Mouse (Mus musculus): ENCODE measurements around the gene Zfr2. TPM values are rescaled to one million over a fixed set of nuclear protein-coding genes. Genes with fewer than 3 reads are reported as not detected.
A peak's percentile ranks its signal among the peaks of the same experiment; 100 is the strongest.

Zfr2 gene
- total RNA-seq, 1 experiment from 2014 or later, result 0.65 TPM

- no peak; a peak in 1 of 4 replicates for ATAC-seq (replicated peaks in 1 of 2; ENCODE audit: insufficient read depth in 1 of 2, low FRiP score in 2 of 2, low TSS enrichment in 1 of 2, low read depth in 1 of 2, poor library complexity in 2 of 2, severe bottlenecking in 2 of 2)
Measured at GRCm38 (mm10) chr10:81291511-81292104, 58.7 kb downstream of the Zfr2 start, which contains the start of gene Tjp3. Gene Tjp3, minus strand, starts transcription at chr10:81291581.

GRCm38 (mm10) chr10:81292554-81293333 is 59.8 kb downstream of the Zfr2 start, which contains the start of gene Pip5k1c:
Gene Pip5k1c, plus strand, starts transcription at chr10:81292963.
- peak; percentile 83 to 91 for ATAC-seq (replicated peaks in 1 of 2; ENCODE audit: insufficient read depth in 1 of 2, low FRiP score in 2 of 2, low TSS enrichment in 1 of 2, low read depth in 1 of 2, poor library complexity in 2 of 2, severe bottlenecking in 2 of 2)

- no peak for ATAC-seq (replicated peaks in 1 of 2; ENCODE audit: insufficient read depth in 1 of 2, low FRiP score in 2 of 2, low TSS enrichment in 1 of 2, low read depth in 1 of 2, poor library complexity in 2 of 2, severe bottlenecking in 2 of 2)
Measured at GRCm38 (mm10) chr10:81293334-81294030, 60.5 kb downstream of the Zfr2 start.

DNA sequence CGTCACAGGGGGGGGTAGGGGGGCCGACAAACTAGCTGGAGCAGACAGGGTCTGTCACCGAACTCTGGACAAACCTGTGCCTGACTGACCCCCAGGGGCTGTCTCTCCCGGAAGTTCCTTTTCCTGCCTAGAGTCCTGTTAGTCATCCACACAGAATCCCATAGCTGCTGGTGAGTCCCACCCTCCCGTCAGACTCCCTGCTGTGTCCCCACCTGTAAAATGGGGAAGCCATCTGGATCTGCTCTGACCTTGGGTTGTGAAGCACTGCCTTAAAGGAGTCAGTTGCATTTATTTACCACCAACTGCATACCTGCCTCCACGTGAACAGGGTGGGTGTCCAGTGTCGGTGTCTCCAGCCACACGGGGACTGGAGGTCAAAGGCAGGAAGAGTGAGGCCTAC is 61.5 kb downstream of the Zfr2 start:
- ATAC-seq (replicated peaks in 1 of 2; ENCODE audit: insufficient read depth in 1 of 2, low FRiP score in 2 of 2, low TSS enrichment in 1 of 2, low read depth in 1 of 2, poor library complexity in 2 of 2, severe bottlenecking in 2 of 2), result no peak

- ATAC-seq (replicated peaks in 1 of 2; ENCODE audit: insufficient read depth in 1 of 2, low FRiP score in 2 of 2, low TSS enrichment in 1 of 2, low read depth in 1 of 2, poor library complexity in 2 of 2, severe bottlenecking in 2 of 2), result no peak
Measured at GRCm38 (mm10) chr10:81295185-81295584, 62.2 kb downstream of the Zfr2 start.

DNA sequence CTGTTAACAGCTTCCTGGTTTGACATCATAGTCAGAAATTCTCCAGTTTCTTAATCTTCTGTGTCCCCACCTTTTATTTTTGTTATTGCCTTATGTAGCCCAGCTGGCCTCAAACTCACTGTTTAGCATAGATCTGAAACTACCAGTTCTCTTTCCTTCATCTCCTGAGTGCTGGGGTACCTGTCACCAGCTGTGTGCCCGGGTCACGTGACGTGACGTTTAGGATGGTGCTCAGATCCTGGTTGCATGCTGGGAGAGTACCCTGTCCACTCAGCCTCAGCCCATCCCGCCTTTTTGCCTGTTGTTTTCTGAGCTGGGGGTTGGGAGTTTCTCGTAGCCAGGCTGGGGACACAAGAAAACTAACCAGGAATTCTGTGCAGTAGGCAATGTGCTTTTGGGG is 64.3 kb downstream of the Zfr2 start:
- no peak for ATAC-seq (replicated peaks in 1 of 2; ENCODE audit: insufficient read depth in 1 of 2, low FRiP score in 2 of 2, low TSS enrichment in 1 of 2, low read depth in 1 of 2, poor library complexity in 2 of 2, severe bottlenecking in 2 of 2)

DNA sequence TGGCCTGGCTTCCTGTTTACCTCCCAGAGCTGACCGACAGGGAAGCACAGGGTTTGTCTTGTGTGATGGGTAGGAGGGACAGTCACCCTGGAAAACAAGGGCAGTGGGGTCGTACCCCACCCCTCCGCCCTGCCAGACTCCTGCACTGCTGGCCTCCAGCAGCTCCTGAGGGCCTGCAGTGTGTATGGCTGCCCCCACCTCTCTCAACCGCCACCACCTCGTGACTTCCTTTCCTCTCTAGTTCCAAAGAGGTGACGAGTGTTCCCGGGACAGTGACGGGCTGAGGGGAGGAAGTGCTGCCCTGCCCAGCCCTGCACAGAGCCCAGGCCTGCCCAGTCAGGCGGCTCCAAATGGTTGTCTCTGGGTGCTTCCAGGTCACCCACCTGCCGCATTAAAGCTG is 64.9 kb downstream of the Zfr2 start:
- ATAC-seq (replicated peaks in 1 of 2; ENCODE audit: insufficient read depth in 1 of 2, low FRiP score in 2 of 2, low TSS enrichment in 1 of 2, low read depth in 1 of 2, poor library complexity in 2 of 2, severe bottlenecking in 2 of 2), result peak; percentile 55 to 68

DNA sequence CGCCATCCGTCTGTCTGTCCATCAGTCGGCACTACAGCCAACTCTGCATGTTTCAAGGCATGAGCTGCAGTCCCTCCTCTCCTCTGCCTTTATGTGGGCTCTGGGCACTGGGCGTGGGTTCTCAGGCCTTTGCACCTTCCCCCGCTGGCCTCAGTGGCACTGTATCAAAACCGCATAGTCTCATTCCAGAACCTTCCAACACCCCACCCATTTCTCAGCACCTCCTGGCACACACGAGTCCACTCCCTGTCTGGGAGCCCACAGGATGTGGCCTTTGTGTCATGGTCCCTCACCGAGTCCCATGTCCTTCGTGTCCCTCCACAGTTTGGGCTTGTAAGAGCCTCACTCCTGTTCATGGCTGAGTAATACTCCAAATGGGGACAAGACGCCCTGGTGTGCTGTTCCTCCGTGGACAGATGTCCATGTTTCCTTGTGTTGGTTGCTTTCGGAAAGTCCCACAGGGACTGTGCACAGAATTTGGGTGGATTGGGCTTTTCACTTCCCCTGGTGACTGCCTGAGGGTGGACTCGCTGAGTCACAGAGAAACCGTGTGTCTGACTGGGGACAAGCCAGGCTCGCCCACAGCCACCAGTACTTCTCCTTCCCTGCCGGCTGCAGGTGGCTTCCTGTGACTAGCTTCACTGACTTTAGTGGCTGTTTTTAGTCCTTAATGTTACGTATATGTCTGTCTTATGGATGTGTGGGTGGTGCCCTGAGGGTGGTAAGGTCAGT is 65.6 kb downstream of the Zfr2 start:
- peak; percentile 74 to 82 for ATAC-seq (replicated peaks in 1 of 2; ENCODE audit: insufficient read depth in 1 of 2, low FRiP score in 2 of 2, low TSS enrichment in 1 of 2, low read depth in 1 of 2, poor library complexity in 2 of 2, severe bottlenecking in 2 of 2)

DNA sequence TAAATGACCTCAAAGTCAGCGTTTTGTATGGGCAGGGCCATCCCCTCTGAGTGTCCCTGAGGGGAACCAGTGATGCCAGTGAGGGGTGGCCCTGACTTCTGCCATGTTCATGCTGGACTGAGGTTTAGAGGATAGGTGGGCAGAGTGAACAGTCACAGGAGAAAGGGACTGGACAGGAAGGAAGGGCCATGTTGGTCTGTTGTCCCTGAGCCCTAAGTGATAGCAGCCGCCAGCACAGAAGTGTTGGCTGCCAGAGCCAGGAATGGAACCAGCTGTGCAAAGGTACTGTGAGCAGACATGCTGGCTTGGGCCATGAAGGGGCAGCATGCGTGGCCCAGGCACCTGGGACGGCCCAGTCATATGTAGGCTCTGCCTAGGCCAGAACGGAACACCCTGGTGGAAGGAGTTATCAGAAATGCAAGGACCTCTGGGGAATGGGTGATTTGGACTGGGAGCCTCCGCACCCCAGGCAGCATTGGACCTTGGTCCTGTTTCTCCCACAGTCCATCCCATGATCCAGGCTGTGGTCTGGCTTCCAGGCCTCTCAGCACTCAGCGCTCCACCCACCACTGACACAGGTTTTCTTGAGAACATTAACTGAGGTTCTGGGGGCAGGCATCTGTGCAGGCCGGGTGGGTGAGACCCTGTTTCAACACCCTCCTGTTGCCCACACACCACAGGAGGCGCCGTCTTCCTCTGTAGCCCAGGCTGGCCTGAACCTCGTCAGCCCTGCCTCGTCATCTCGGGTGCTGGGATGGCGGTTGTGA is 66.8 kb downstream of the Zfr2 start:
- ATAC-seq (replicated peaks in 1 of 2; ENCODE audit: insufficient read depth in 1 of 2, low FRiP score in 2 of 2, low TSS enrichment in 1 of 2, low read depth in 1 of 2, poor library complexity in 2 of 2, severe bottlenecking in 2 of 2), result no peak

- ATAC-seq (replicated peaks in 1 of 2; ENCODE audit: insufficient read depth in 1 of 2, low FRiP score in 2 of 2, low TSS enrichment in 1 of 2, low read depth in 1 of 2, poor library complexity in 2 of 2, severe bottlenecking in 2 of 2), result no peak
Measured at GRCm38 (mm10) chr10:81300352-81300907, 67.5 kb downstream of the Zfr2 start.

- ATAC-seq (replicated peaks in 1 of 2; ENCODE audit: insufficient read depth in 1 of 2, low FRiP score in 2 of 2, low TSS enrichment in 1 of 2, low read depth in 1 of 2, poor library complexity in 2 of 2, severe bottlenecking in 2 of 2), result no peak
Measured at GRCm38 (mm10) chr10:81301321-81301720, 68.4 kb downstream of the Zfr2 start.

Other genes with a start within 250 kb of the Zfr2 start
- 0.50 and 0.75 TPM in 2 replicates for gene Gng7, start 218.2 kb upstream of the Zfr2 start, total RNA-seq (2017)
- not detected in 2 replicates for gene Diras1, start 207.5 kb upstream of the Zfr2 start, total RNA-seq (2017)
- 6.9 and 7.2 TPM in 2 replicates for gene Slc39a3, start 195.7 kb upstream of the Zfr2 start, total RNA-seq (2017)
- 34.3 and 39.1 TPM in 2 replicates for gene Sgta, start 173.0 kb upstream of the Zfr2 start, total RNA-seq (2017)
- 22.6 and 24.8 TPM in 2 replicates for gene Thop1, start 163.1 kb upstream of the Zfr2 start, total RNA-seq (2017)
- 1.4 TPM in 1 of 2 replicates, not detected in the other for gene Creb3l3, start 134.3 kb upstream of the Zfr2 start, total RNA-seq (2017)
- 29.8 and 55.8 TPM in 2 replicates for gene Map2k2, start 127.2 kb upstream of the Zfr2 start, total RNA-seq (2017)
- 7.4 and 13.0 TPM in 2 replicates for gene Zbtb7a, start 97.9 kb upstream of the Zfr2 start, total RNA-seq (2017)
- 7.3 and 8.7 TPM in 2 replicates for gene Pias4, start 65.2 kb upstream of the Zfr2 start, total RNA-seq (2017)
- gene Eef2, start 56.5 kb upstream of the Zfr2 start, total RNA-seq (2017), result 1,714 and 1,773 TPM in 2 replicates
- gene Dapk3, start 50.1 kb upstream of the Zfr2 start, total RNA-seq (2017), result 29.9 and 30.6 TPM in 2 replicates
- gene 4930442H23Rik, start 49.3 kb upstream of the Zfr2 start, total RNA-seq (2017), result not detected in 2 replicates
- not detected in 2 replicates for gene Nmrk2, start 31.1 kb upstream of the Zfr2 start, total RNA-seq (2017)
- not detected in 2 replicates for gene Atcay, start 2.3 kb upstream of the Zfr2 start, total RNA-seq (2017)
- 27.9 and 30.8 TPM in 2 replicates for gene Matk, start 19.8 kb downstream of the Zfr2 start, total RNA-seq (2017)
- gene Mrpl54, start 33.8 kb downstream of the Zfr2 start, total RNA-seq (2017), result 125 and 132 TPM in 2 replicates
- gene Apba3, start 33.8 kb downstream of the Zfr2 start, total RNA-seq (2017), result 10.5 and 21.6 TPM in 2 replicates
- 4.6 and 10.4 TPM in 2 replicates for gene Tjp3, start 58.4 kb downstream of the Zfr2 start, total RNA-seq (2017)
- gene Pip5k1c, start 59.8 kb downstream of the Zfr2 start, total RNA-seq (2017), result 48.8 and 67.1 TPM in 2 replicates
- 25.7 and 33.1 TPM in 2 replicates for gene Cactin, start 87.9 kb downstream of the Zfr2 start, total RNA-seq (2017)
- 3.0 and 4.6 TPM in 2 replicates for gene Tbxa2r, start 95.6 kb downstream of the Zfr2 start, total RNA-seq (2017)
- gene Gipc3, start 110.1 kb downstream of the Zfr2 start, total RNA-seq (2017), result 0.10 and 0.56 TPM in 2 replicates
- gene Hmg20b, start 117.3 kb downstream of the Zfr2 start, total RNA-seq (2017), result 25.6 and 37.4 TPM in 2 replicates
- 10.4 and 16.9 TPM in 2 replicates for gene Mfsd12, start 124.3 kb downstream of the Zfr2 start, total RNA-seq (2017)
- gene 4930404N11Rik, start 132.7 kb downstream of the Zfr2 start, total RNA-seq (2017), result 1.1 and 3.3 TPM in 2 replicates
- gene Fzr1, start 145.4 kb downstream of the Zfr2 start, total RNA-seq (2017), result 11.6 and 17.2 TPM in 2 replicates
- gene Dohh, start 151.3 kb downstream of the Zfr2 start, total RNA-seq (2017), result 13.2 and 15.3 TPM in 2 replicates
- 6.9 TPM in 1 of 2 replicates, not detected in the other for gene Gm48551, start 151.3 kb downstream of the Zfr2 start, total RNA-seq (2017)
- gene Gm48552, start 155.8 kb downstream of the Zfr2 start, total RNA-seq (2017), result not detected in 2 replicates
- 17.4 and 20.4 TPM in 2 replicates for gene Smim24, start 159.9 kb downstream of the Zfr2 start, total RNA-seq (2017)
- 10.8 and 12.1 TPM in 2 replicates for gene Nfic, start 222.5 kb downstream of the Zfr2 start, total RNA-seq (2017)
- 0.60 TPM in 1 of 2 replicates, not detected in the other for gene Celf5, start 249.6 kb downstream of the Zfr2 start, total RNA-seq (2017)

Data from hematopoietic stem cell, adult 5-6 weeks (primary cell).